Mouse (Mus musculus) heart, embryonic 16.5 days (tissue): ENCODE measurements around the gene Nck2. TPM values are rescaled to one million over a fixed set of nuclear protein-coding genes. Genes with fewer than 3 reads are reported as not detected.

Experiments used
- ATAC-seq: fragments of 200-750 bp; cut with Nextera tagmentation; replicated peaks from 2 replicates; pipeline ENCODE4 v1.8.0; 2017; ENCODE audit warnings: moderate number of reproducible peaks; ENCODE audit not compliant: insufficient read depth, low FRiP score; ENCODE audit errors: extremely low read depth
- H3K27ac ChIP-seq: fragments of 300-500 bp; sonication (generic); 2 replicates; pipeline ENCODE4 v1.5.1; 2014; ENCODE audit warnings: mild to moderate bottlenecking, low read length, control low read depth, moderate library complexity
- H3K27me3 ChIP-seq: fragments of 300-500 bp; sonication (generic); 2 replicates; pipeline ENCODE4 v1.6.1; 2014; ENCODE audit warnings: low read length, mixed read lengths; ENCODE audit not compliant: control insufficient read depth, insufficient read depth
- H3K36me3 ChIP-seq: fragments of 300-500 bp; sonication (generic); 2 replicates; pipeline ENCODE4 v1.6.1; 2014; ENCODE audit not compliant: control insufficient read depth, insufficient read depth
- H3K4me1 ChIP-seq: fragments of 300-500 bp; sonication (generic); 2 replicates; pipeline ENCODE4 v1.6.1; 2014; ENCODE audit warnings: low read length, mixed read lengths; ENCODE audit not compliant: control insufficient read depth, insufficient read depth
- H3K4me2 ChIP-seq: fragments of 300-500 bp; sonication (generic); 2 replicates; pipeline ENCODE4 v1.6.1; 2014; ENCODE audit warnings: low read depth, mild to moderate bottlenecking, control low read depth, low read length
- H3K4me3 ChIP-seq: fragments of 300-500 bp; sonication (generic); 2 replicates; pipeline ENCODE4 v1.5.1; 2014; ENCODE audit warnings: mild to moderate bottlenecking, control low read depth, low read length
- H3K9ac ChIP-seq: fragments of 300-500 bp; sonication (generic); 2 replicates; pipeline ENCODE4 v1.6.1; 2014; ENCODE audit warnings: low read length, control low read depth
- H3K9me3 ChIP-seq: fragments of 300-500 bp; sonication (generic); replicated peaks from 2 replicates; pipeline ENCODE4 v1.6.1; 2016; ENCODE audit warnings: low read length; ENCODE audit not compliant: control insufficient read depth
- WGBS: fragments of 180-500 bp; shearing (Covaris S2); extraction: QIAGEN DNeasy Blood & Tissue Kit; methylation state at CpG from one replicate; pipeline ENCODE4 v1.1.7; 2014; 5-methylcytosine and 5-hydroxymethylcytosine counted together
- polyA plus RNA-seq: library from polyadenylated mRNA; unstranded; fragments of >200 nt; fragmentation: Nextera tagmentation; extraction: Ambion mirVana; gene quantifications from 2 replicates; pipeline ENCODE4 v1.2.1, GENCODE M21; 2015

Gene Nck2
- polyA plus RNA-seq, 1 experiment from 2014 or later, result 31.2 TPM

DNA sequence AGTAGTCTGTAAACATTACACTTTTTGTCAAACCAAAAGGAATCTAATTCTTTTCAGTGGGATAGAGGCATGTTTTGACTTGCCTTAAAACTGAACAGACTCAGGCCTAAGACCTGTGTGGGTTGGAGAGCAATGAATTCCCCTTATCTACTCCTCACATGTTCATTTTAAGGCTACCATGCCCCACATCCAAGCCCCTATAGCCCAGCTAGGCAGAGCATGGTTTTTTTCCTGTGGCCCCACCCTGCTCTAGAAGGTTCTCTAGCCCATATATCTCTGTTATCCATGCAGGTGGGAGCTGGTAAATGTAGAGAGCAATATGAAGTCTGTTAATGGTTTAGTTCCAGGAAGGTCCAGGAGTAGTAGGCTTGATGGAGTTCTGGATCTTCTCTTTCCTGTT lies 155.1 kb downstream of the Nck2 start:
- H3K9ac ChIP-seq, result no peak overlapping the region
- H3K4me2 ChIP-seq, result no peak overlapping the region
- H3K27ac ChIP-seq, result no peak overlapping the region
- H3K4me3 ChIP-seq, result no peak overlapping the region
- H3K4me1 ChIP-seq, result peaks cover 6% of the 10 kb centered on the region; the same call in 1 of the 2 replicates
- H3K27me3 ChIP-seq, result no peaks in the 10 kb centered on the region
- H3K36me3 ChIP-seq, result no peaks in the 10 kb centered on the region
- H3K9me3 ChIP-seq, result peaks cover 2% of the 10 kb centered on the region; the same call in 1 of the 2 replicates
- no peak for ATAC-seq

DNA sequence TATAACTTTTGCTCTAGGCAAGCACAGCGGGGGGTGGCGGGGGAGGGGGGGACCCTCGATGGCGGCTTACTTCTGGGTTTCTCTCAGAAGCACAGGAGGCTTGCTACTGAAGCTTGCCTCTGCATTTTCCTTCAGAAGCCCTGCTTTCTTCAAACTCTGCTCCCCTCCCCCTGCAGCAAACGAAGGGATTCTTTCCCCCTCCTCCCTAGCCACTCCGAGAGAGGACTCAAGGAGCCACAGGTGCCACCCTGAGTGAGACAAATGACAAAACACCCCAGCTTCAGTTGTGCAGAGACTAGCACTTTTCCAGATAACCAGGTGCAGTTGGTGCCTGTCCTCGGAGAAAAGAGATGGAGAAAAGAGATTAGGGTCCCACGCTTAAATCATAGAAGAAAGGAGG lies 156.7 kb downstream of the Nck2 start:
- Histone ChIP-seq H3K4me2 (no peak overlapping the region), H3K9me3 (peaks cover 2% of the 10 kb centered on the region; the same call in 1 of the 2 replicates), H3K9ac (no peak overlapping the region), H3K4me1 (no peaks in the 10 kb centered on the region), H3K36me3 (no peaks in the 10 kb centered on the region), H3K27me3 (no peaks in the 10 kb centered on the region), H3K27ac (peak overlapping the region; percentile 49; the same call in 1 of the 2 replicates), H3K4me3 (no peak overlapping the region)
- 43% methylated on average over 8 of the region's 8 CpGs for WGBS
- ATAC-seq, result 0 out of 2 replicates have a peak, but pooled peaks have one; percentile 69

DNA sequence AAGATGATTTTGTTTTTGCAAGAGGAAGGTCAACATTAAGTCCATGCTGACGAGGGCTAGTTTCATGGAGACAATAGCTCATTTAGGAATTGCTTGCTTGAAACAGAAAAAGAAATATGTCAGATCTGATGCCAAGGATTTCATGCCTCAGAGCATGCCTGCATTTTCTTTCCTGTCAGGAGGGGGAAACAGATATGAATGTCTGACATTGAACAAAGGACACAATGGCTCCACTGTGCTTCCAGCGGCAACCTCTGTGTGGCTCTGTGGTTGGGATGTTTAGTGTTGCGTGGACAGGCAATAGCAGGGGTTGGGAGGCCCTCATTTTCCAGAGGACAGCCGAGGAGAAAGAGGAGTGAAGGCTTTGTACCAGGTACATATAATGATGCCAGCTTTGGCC lies 171.6 kb downstream of the Nck2 start:
- no peaks in the 10 kb centered on the region for H3K9me3 ChIP-seq
- WGBS, result 42% methylated on average over 4 of the region's 4 CpGs
- H3K27me3 ChIP-seq, result no peaks in the 10 kb centered on the region
- no peak overlapping the region for H3K4me2 ChIP-seq
- no peak overlapping the region for H3K9ac ChIP-seq
- no peak overlapping the region for H3K4me3 ChIP-seq
- H3K36me3 ChIP-seq, result no peaks in the 10 kb centered on the region
- ATAC-seq, result no peak
- peaks cover 4% of the 10 kb centered on the region; the same call in 1 of the 2 replicates for H3K4me1 ChIP-seq
- H3K27ac ChIP-seq, result 0 out of 2 replicates have a peak overlapping the region, but pooled peaks have one; percentile 32

Other genes with a start within 250 kb of the Nck2 start
- gene Fhl2, start 247.6 kb upstream of the Nck2 start, polyA plus RNA-seq, result 426 and 443 TPM in 2 replicates